Mouse (Mus musculus): Measurements from ENCODE around the gene Spi1.

- TF ChIP-seq CTCF (conservative IDR thresholded peaks at IDR 0.05; ENCODE audit: insufficient read depth, insufficient read length, low read depth, low read length) (no peak), POLR2A (IDR thresholded peaks at IDR 0.05; ENCODE audit: low read depth, low read length) (no peak)
Measured at GRCm38 (mm10) chr2:91148101-91148500, 65.9 kb downstream of the Spi1 start.
